Mouse (Mus musculus) ovary, postnatal 36 days (tissue): ENCODE measurements around the gene Gdi2.

Source experiments
- DNase-seq: peaks from one replicate; pipeline ENCODE4 v3.0.0; 2022; ENCODE audit warnings: low spot score, mixed read lengths

The Gdi2 gene

DNA sequence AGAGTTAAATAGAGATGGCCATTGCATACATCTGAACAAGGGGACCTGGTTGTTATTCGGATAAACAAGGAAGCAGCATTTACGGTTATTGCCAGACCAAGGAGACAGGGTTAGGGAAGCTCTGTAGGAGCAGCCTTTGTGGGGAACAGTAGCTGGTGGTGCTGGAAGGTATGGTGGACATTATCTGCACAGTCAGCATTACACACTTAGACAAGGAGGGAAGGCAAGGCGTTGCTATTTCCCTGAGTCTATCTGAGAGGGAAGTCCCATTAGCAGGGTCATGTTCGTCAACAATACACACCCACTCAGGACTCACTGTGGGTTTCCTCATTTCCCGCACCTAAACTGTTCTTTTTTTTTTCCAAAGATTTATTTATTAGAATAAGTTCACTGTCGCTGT, 10.0 kb downstream of the Gdi2 start:
- no peak for DNase-seq

DNA sequence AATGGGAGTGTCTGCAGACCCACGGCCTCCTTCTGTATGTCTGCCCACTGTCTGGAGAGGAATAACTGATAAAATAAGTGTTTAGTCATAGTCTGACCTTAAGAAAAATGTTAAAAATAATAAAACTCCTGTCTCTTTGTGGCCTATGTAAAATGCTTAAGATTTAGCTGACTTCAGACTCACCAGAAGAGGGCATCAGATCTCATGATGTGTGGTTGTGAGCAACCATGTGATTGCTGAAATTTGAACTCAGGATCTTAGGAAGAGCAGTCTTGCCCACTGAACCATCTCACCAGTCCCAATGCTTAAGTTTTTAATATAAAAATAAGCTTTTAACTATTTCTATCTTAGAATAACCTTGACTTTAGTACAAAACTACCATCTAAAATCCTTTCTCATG, 25.3 kb downstream of the Gdi2 start:
- DNase-seq = no peak

DNA sequence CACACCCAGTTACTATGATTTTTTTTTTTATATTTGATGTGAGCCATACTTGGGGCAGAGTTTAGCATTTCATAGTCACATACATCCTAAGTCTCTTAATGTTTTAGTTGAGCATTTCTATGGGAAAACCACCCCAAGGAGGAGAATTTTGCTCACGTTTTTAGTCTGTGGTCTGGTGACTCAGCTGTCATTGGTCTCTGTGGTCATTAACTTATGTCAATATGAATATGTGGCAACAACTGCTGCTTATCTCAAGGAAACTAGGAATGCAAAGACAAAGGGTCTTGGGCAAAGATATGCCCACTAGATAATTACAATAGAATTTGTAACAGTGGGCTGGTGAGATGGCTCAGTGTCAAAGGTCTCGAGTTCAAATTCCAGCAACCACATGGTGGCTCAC, 26.1 kb downstream of the Gdi2 start:
- DNase-seq = no peak

DNA sequence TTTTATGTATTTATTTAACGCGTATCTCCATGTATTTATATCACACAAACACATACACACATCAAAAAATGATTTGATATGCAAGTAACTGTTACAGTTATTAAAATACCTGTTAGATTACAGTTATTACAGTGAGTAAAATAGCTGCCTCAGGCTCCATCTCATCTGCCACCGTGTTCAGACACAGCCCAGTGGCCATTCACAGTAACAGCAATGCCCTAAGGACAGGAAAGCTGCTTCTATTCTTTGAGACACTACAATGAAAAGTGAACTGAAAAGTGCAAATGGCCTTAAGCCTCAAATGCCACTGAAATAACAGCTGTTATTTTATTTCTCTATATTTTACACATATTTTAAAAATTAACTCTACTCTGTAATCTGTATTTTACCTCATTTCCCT, 52.9 kb downstream of the Gdi2 start:
- DNase-seq = no peak

DNA sequence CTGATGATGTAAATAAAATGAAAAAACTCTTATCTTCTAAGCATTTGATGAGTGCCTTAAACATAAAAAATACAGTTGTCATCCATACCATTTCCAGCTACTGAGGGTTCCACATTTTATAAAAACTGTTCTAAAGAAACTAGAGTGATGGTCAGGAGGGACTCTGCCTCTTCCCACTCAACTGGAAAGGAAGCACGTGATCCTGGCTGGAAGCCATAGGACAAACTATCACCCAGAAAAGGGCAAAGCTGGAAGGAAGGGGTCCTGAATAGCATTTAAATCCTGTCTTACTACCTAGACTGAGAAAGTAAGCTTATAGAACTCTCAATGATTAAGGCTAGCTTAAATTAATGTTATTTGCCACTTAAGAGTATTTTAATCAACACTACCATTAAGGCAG, 56.4 kb downstream of the Gdi2 start:
- DNase-seq = no peak

DNA sequence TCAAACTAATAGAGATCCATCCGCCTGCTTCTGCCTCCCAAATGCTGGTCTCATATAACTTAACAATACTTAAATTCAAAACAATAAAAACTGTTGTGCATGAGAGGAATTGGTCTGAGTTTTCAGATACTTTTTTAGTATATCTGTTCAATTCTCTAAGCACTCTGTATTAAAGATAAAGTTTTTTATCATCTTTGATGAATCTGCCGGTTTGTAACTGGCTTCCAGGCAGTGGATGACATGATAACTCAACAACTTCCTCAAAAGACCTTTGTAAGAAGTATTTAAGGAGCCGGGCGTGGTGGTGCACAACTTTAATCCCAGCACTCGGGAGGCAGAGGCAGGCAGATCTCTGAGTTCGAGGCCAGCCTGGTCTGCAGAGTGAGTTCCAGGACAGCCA, 58.4 kb downstream of the Gdi2 start:
- no peak for DNase-seq

DNA sequence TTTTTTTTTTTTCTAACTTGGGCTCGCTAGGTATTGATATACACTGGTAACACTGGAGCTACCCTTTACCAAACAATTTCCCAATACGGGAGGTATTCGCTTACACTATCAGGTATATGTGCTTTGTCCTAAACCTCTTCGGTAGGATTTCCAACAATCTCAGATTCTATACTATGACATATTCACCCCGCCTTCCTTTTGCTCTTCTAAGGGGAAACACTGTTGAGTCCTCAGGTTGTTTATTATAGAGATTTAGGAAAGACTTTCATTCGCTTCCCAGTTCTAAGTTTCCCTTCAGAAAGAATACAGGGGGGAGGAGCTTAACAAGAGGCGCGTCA, 71.9 kb downstream of the Gdi2 start:
- DNase-seq = no peak

DNA sequence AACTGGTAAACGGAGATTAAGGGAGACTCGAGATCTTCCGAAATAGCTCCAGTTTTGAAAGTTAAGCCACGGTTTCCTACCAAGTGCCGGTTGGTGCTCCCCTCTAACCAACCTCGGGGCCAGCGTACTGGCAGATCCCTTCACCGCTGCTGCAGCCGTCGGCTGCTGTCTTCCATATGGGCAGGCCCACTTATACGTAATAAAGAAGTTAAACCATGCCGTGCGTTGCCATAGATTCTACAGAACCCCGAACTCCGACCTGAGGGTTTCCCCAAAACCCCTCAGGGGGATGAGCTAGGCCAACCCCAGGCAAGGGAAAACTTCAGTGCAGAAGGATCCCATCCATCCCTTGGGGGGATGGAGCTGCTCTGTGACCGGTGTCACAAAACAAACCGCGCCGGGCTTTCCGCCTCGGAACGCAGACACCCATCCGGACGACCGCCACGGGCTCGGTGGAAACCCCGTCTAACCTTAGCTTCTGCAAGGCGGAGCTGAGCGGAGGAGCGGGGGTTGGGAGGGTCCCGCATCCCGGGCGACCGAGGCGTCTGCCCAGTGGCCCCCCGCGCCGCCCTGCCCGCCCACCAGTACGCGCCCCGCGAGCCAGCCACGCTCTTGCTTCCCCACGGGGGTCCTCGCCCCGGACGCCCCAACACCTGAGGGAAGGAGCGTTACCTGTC, 72.4 kb downstream of the Gdi2 start:
- DNase-seq = no peak

DNA sequence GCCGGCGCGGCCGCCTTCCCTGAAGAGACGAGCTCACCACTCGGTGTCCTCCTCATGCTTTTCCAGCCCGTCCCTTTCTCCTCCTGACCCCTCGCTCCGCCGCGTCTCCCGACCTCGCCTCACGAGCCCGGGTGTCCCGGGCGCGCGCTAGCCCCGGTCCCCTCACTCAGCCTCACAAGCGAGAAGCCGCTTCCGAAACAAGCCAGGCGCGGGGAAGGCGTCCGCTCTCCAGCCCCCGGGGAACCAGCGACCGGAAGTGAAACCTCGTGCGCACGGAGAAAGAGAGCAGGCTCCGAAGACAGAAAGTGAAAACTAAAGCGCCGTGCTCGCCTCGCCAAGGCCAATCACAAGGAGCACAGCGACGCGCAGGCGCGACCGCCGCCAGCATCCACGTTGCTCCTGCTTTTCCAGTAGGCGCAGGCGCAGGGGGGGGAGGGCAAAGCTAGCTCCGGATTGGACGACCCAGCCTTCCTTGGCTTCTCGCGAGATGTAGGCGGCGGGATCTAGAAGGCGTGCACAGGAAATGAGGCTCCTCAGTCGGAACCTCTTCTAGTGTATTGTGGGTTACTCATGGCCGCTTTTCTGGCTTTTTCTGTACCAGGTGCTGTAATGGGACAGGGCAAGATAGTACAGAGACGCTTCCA, 73.1 kb downstream of the Gdi2 start, which contains the start of gene Fam208b:
TSS of gene Fam208b (minus strand) at position 314 of the 644 bp plus-strand sequence.
- peak; percentile 96 for DNase-seq
